Mouse (Mus musculus) gastrocnemius, postnatal 4 days (tissue): ENCODE data around the gene Gm20388. TPM values are rescaled to one million over a fixed set of nuclear protein-coding genes. Genes with fewer than 3 reads are reported as not detected.

Experiments
- DNase-seq, 2 experiments: peaks; one replicate each; pipeline ENCODE4 v3.0.0; 2021 to 2022; ENCODE audit warnings: low spot score in 2 of 2, mixed read lengths in 2 of 2
- total RNA-seq, 2 experiments: library from RNA; stranded (reverse); gene quantifications; 2 replicates each; pipeline ENCODE4 v1.2.3; 2021

Gm20388 gene
- total RNA-seq, 2 experiments from 2014 or later, result 12.8 to 22.8 TPM

DNA sequence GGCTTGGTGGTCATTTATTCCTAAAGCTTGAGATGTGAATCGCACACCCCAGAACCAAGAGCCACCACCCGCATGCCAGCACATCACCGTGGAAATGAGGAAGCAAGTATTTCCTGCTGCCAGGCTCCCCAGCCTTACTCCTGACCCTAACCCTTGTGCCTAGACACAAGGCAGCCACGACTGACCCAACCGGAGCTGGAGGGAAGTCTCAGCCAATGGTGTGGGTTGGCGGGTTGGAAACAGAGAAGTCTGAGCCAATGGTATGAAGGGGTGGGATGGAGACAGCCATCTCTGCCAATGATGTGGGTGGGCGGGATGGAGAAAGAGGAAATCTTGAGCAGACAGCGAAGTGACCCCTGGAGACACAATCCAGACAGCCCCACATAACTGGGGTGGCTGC lies 1314.1 kb downstream of the Gm20388 start:
- no peak for DNase-seq

DNA sequence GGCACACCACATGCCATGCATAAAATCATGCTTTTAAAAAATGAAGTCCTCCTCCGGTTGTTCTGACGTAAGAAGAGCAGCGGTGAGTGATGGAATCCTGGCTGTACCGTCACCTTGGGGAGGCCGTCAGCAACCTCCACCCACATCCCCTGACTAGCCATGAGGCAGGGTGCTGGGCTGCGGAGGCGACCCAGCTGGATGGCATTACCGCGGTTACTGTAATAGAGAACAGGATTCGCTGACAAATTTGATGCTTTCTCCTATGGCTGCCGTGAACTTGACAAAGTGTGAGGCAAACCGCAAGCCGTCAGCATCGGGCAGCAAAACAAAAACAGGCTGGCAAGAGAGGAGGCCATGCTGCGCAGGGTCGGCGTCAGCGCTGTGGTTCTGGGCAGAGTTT lies 1317.1 kb downstream of the Gm20388 start:
- DNase-seq, result no peak

DNA sequence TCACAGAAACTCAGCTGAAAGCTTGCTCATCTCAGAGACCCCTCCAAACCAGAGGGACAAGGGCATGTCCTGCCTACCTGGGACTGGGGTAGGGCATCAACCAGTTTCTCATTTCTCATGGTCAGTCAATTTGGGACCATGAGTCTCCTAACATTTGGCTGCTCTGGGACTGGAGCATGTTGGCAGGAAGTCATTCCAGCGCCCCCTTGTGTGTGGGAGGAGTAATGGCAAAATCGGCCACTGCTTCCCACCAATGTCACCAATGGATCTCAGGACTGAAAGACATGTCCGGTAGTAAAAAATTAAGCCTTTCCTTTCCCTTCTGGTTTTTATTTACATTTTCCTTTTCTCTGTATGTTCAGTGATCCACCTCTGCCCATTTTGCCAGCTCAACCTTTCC lies 1318.3 kb downstream of the Gm20388 start:
- no peak for DNase-seq

DNA sequence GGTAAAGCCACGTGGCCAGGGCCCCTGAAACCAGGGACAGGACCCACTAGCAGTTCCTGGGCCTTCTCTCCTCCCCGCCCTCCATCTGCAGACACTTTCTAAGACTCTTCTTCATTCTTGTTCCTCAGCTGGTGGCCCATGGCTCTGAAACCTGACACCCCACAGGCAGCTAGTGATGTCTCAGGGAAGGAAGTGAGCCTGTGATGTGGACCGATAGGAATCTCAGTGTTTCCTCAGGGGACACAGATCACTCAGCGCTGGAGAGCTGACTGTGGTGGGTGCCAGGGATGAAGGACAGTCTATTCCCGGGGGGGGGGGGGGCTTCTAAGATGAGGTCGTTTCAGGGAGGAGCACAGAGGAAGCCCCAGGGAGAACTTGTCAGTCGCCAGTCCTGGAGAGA lies 1318.9 kb downstream of the Gm20388 start:
- DNase-seq, result no peak

DNA sequence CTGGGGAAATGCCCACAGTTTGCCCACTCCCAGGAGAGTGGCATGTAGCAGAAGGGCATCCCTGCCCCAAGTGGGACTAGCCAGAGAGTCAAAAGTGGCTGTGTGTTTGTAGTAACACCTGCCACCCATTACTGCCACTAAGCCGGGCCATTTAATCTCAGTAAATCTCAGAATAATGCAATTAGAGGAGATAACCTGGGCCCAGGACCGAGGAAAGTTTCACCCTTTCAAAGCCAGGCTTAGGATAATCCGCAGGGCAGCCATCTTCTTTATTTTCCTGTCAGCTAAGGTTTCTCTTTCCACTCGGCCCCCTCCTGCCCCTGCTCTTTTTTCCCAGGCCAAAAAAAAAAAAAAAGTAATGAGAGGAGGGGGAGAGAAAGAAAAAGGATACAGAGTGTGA lies 1322.6 kb downstream of the Gm20388 start:
- DNase-seq, result no peak

DNA sequence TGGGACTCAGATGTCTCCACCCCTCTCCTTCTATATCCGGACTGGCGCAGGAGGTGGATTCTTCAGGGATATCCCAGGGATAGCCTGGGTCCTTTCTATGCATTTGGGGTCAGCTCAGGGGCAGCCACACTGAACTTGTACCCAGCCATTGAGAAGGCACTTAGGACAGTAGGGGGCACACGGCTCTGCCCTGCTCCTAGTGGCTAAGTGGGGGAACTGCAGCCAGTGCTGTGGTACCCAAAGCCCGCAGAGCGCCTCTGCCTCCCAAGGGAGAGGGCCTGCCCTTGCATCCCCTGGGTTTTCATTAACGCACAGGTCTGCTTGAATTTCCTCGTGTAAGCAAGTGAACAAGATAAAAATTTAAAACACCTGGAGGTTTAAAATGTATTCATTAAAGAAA lies 1324.3 kb downstream of the Gm20388 start:
- no peak for DNase-seq

DNA sequence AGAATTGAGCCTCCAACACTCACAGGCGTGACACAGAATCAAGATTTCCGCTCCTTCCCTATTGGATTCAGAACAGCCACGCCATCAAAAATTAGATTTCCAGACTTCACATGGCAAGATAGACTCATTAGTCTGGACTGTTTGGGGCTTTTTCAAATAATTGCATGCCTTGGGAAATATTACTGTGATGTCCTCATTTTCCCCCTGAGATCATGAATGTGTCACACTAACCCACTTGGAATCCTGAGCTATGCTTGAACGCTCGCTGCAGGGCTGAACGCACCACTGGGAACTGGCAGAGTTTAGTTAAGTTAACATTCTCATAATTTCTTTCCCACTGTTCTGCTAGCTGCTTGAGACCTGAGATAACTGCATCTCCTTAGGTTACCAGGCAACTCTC lies 1329.0 kb downstream of the Gm20388 start:
- DNase-seq, result no peak

DNA sequence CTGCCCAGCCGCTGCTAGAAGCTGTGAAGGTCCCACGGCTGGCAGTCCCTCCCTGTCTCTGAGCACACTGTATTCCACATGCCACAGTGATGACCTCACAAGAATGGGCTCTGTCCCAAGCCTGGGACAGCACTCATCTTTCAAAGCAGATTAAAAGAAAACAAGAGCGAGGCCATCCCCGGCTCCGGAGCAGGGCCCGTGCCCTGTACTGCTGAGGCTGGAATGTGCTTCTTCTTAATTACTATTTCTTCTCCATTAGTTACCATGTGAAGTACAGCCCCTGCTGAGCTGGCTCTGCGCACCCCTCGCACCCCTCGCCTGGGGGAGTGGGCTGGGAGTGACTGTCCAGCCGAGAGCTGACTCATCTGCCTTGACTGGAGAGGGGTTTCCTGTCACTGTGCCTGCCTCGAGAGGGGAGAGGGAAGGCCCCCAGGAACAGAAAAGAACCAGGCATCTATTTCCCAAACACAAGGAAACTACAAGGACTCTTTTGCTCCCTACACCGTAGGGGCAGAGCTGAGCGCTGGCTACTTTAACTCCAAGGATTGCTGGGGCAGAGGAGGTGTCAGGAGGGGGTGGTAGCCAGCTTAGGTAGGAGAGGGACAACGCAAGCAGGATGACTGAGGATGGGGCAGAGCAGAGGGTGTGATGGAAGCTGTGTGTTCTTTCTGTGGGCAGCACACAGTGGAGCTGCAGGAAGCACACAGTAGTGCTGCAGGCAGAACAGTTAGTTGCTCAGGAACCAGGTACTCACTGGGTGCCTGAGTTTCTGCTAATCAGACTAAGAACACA lies 1331.3 kb downstream of the Gm20388 start:
- DNase-seq, result peak in 1 of 2 experiments; percentile 53

DNA sequence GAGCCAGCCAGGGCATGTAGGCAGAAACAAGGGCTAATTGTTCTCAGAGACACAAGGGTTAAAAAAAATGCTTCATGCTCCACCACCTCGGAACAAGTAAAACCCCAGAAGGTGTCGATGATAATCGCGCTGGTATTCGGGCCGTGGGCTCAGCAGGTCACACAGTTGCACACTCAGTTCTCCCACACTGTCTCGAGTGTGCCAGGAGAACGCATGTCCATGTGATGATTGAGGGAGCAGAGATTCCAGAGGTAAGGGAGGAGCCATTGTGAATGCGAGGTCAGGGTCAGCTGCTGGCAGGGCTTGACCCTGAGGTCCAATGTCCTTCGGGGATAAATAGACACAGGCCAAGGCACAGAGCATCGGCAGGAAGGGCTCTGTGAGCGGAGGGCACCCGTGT lies 1332.0 kb downstream of the Gm20388 start:
- no peak for DNase-seq

DNA sequence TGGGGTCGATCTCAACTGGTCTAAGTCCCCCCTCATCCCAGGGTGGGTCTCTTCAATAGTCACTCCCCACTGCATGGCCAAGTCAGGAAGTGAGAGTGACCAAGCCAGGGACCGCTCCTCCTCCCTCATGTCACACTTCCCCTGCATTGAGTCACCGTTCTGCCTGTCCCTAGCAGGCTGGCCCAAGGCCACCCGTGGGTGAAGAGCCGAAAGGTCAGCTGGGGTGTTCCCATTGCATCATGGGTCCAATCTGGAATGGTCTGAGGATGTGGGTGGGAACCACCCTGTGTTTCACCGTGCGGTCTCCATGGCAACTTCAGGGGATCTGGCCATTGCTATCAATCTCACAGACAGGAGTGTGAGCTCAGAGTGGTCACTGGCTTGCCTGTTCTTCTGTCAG lies 1338.2 kb downstream of the Gm20388 start:
- no peak for DNase-seq

DNA sequence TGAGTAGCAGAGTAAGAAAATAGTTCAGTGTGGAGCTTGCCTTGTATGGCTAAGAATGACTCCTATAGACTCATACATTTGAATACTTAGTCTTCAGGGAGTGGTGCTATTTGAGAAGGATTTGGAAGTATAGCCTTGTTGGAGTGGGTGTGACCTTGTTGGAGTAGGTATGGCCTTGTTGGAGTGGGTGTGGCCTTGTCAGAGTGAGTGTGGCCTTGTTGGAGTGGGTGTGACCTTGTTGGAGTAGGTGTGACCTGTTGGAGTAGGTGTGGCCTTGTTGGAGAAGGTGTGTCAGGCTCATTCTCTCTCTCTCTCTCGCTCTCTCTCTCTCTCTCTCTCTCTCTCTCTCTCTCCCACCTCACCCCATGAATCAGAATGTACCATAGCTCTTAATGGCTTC lies 1338.8 kb downstream of the Gm20388 start:
- no peak for DNase-seq

DNA sequence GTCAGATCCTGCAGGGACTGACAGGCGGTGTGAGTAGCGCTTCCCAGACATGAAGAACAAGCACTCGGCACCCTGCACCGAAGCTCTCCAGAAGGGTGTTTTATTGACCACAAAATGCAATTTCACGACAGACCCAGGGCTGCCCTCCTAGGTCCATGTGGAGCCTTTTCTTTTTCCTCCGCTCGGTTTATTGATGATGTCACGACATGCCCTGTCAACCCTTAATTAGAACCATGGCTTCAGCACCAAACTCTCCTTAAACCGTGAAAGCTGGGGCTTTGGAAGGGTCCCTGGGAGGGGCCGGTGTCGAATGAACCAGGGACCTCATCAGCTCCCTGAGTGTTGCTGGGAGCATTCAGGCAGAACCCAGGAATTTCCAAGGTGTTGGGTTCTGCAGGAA lies 1340.4 kb downstream of the Gm20388 start:
- no peak for DNase-seq

DNA sequence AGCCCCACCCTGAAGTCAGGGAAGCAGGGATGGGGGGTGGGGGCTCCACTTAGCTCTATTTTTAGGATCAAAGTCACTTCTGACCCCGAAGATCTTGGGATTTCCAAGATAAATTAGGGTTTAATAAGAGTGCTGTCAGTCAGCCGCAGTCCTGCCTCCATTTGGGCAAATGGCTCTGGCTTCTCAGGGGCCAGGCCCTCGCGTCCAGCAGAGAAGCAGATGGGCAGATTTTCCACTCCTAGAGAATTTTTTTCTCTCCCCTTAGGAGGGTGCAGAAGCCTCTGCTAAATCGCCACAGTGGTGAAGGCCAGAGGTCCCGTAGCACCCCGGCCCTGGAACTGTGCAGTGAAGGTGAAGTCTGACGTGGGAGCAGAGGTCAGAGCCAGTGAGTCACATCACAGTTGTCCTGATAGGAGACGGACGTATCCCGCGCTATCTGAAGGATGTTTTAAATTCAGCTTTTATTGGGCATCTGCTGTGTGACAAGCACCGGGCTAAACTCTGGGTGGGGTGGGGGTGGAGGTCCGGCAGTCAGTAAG lies 1345.2 kb downstream of the Gm20388 start:
- no peak for DNase-seq

DNA sequence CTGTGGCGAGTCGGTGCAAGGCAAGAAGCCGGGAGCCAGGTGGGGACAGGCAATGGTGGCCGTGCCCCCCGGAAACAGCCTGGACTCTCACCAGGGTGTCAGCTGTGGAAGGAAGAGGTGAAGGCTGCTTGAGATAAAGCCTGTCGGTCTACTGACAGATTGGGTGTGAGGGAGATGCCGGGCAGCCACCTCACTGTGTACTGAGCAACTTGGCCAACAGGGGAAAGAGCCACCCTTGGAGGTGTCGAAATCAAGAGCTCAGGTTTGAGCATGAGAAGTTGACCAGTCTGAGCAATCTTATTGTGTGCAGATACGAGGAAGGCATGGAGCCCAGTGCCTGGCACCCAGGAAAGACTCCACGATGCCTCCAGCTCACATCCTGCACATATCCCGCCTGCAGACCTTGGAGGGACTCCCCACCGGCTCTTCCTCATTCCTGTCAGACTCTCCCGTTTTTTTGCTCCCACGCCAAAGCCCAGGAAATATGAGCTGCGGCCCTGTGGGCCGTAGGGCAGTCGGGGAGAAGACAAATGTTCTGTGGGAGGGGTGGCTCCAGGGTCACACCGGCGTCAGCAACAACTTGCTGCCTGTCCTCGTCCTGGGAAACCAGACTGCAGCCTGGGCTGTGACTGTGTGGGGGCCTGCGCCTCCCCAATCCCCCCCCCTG lies 1347.6 kb downstream of the Gm20388 start:
- DNase-seq, result no peak

DNA sequence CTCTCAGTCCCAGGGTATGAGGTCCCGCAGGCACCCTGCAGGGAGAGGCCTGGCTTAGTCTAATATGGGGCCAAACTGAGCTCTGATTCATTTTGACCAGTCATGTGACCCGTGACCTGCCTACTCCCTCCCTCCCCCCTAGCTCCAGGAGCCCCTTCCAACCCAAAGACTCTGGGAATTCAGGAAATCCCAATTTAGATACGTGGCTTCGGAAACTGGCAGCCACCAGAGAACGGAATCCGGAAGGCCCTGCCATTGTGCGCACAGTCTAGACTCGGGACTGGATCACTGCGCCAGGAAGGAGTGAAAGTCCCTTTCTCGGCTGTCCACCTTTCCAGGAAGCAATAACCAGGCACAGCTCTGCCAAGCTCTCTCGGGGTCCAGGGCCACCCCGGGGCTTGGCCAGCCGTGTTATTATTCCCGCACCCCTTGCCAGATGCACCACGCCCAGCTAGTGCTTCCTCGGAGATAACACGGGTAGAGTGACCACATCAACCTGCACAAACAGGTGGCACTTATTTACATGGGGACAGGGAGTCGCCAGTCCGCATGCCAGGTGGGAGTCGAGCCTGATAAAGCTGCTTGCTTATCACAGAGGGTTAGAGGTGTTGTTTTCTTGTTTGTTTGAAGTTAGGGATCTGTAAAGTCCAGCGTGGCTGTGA lies 1352.2 kb downstream of the Gm20388 start:
- DNase-seq, result no peak

DNA sequence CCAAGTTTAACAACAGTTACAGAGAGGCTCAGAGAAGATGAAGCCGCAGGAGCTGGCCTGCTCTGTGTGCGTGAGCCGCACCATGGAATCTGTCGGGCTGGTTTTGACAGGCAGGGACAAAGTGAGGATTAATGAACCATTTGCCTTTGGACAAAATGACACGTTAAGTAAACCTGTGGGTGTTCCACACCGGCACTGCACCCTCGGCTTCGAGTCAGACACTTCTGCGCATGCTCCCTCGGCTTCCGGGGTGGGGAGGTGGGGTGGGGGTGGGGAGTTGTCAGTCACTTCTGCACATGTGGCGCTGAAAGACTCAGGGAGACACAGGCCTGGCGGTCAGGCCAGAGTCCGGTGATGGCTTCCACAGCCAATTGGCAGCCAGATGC lies 1352.7 kb downstream of the Gm20388 start:
- no peak for DNase-seq

DNA sequence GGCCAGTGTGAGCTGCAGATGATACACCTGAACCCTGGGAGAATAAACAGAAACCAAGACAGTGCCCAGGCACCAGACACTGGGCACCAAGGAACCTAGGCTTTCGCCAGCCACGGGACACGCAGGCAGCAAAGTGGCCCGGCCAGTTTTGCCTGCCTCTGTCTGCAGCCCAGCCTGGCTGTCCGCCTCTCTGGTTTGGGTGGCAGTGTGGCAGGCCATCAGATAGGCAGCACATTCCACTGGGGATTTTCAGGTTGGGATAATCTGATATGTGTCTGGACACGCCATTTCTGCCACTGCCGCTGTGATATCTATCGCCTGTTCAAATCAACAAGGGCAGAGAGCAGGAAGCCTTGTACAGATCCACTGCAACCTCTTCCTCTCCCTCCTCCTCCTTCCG lies 1353.6 kb downstream of the Gm20388 start:
- no peak for DNase-seq

DNA sequence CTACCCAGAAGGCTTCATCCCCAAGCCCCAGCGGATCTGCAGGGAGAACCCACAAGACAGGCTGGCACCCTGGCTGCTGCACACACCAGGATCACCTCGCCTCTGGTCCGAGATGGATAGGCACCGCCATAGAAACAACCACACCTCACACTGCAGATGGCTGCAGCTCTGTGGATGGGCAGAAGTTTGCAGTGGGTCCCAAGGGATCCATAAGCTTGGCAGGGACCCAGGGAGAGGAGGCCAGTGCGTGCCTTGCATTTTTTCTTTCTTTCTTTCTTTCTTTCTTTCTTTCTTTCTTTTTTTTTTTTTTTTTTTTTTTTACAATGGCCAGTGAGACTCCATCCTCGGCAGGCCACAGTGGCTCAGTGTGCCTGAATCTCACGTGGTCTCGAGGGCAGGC lies 1360.9 kb downstream of the Gm20388 start:
- no peak for DNase-seq

DNA sequence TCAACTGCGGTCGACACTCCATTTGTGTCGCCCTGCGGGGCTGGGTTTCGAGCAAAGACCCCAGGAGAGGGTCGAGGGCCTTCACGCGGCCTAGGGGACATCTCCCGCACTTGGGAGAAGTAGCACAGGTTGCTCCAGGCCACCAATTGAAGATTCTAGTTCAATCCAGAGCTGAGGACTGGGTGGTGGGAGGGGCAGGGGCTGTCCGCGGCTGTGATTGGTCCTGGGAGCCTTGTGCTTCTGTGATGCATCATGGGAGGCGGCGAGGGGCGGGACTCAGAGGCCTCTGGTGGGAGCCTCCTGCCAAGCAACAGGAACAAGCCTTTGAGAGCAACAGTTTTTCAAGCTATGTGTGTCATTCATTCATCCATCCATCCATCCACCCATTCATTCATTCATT lies 1362.6 kb downstream of the Gm20388 start:
- no peak for DNase-seq

DNA sequence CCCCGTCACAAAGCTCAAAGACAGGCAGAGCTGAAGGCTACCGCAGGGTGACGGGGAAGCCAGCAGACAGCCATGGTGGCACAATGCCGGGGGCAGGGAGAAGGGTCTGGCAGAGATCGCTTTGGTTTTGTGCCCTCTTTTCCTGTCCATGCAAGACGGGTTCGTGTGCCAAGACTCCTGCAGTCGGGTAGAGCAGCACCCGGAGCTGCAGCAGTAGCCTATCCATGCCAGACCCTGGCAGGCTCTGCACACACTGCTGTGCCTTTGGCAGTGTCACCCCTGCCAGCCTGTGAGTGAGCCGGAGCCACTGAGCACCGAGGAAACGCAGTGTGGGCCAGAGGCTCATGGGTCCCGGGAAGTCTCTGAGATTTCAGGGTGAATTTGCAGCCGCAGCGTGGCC lies 1363.0 kb downstream of the Gm20388 start:
- DNase-seq, result no peak

DNA sequence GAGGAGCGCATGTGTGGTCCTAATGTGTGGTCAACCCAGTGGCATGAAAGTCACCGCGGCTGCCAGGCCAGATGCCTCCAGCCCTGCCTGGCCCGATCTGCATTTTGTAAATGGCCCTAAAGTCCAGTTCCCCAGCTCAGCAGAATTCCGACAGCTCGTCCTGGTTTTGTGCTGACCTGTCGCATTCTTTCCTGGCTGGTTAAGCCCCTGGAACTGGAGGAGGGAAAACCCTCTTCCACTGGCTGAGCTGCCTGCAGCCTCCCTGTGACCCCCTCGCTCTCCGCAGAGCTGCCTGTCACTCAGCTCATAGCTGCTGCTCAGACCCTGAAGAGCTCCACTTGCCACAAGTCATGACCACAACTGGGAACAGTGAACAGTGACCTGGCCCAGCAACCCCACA lies 1369.8 kb downstream of the Gm20388 start:
- DNase-seq, result no peak

DNA sequence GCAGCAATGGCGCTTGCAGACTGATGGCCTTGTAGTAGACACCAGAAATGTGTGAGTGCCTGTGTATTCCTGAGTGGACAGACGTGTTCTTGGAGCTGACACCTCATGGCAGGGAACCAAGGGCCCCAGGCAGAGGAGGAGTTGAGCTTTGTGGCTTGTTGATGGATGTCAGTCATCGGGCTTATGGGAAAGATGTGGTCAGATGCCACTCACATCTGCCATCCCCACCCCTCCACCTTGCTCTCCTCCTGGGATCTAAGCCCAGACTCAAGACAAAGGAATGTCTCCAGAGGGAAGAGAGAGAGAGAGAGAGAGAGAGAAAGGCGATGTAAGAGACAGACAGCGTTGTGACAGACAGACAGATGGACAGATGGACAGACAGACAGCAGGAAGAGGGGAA lies 1378.7 kb downstream of the Gm20388 start:
- DNase-seq, result no peak
